Mouse (Mus musculus): ENCODE data around the gene Micu1. TPM values are rescaled to one million over a fixed set of nuclear protein-coding genes. Genes with fewer than 3 reads are reported as not detected.

Gene Micu1
- polyA plus RNA-seq, 1 experiment = not detected

DNA sequence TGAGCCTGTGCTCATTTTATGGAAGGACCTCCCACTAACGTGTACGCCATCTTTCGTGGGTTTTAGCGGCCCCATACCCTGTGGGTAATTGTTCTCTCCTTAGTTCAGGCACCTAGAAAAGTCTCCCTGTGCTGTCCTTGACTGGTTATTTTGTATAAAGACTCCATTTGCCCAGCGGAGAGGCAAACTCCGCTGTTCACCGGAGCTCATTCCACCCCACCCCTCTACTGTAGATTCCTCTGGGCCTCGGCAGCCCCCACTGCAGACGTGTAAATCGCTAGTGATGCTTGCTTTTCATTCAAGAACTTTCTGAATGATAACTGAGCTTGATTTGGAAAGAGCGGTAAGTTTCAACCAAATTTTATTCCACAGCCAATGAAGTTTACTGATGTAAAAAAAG is 53.4 kb downstream of the Micu1 start:
- Histone ChIP-seq H3K4me1 (ENCODE audit: control insufficient read depth, insufficient read depth, low read length) (peaks cover 8% of the 10 kb centered on the region), H3K4me3 (ENCODE audit: insufficient read depth, low read depth, low read length) (no peak overlapping the region), H3K27ac (ENCODE audit: insufficient read depth, low read depth, low read length) (no peak overlapping the region)
- WGBS = 77% methylated on average over 11 of the region's 11 CpGs
- TF ChIP-seq POLR2A (IDR thresholded peaks at IDR 0.05; ENCODE audit: insufficient read depth, low read depth, low read length) (no peak), CTCF (IDR thresholded peaks at IDR 0.05; ENCODE audit: insufficient read depth, low read depth, low read length) (no peak)

- TF ChIP-seq CTCF (IDR thresholded peaks at IDR 0.05; ENCODE audit: insufficient read depth, low read depth, low read length) = no peak
- no peak for TF ChIP-seq POLR2A (IDR thresholded peaks at IDR 0.05; ENCODE audit: insufficient read depth, low read depth, low read length)
- no peak overlapping the region for H3K27ac ChIP-seq (ENCODE audit: insufficient read depth, low read depth, low read length)
- 67% methylated on average over 12 of the region's 12 CpGs for WGBS
- no peak overlapping the region for H3K4me3 ChIP-seq (ENCODE audit: insufficient read depth, low read depth, low read length)
- peaks cover 8% of the 10 kb centered on the region for H3K4me1 ChIP-seq (ENCODE audit: control insufficient read depth, insufficient read depth, low read length)
These were observed 53.8 kb downstream of the Micu1 start for GRCm38 (mm10) chr10:59756090-59756489.

GRCm38 (mm10) chr10:59756570-59756969 is 54.3 kb downstream of the Micu1 start:
- H3K27ac ChIP-seq (ENCODE audit: insufficient read depth, low read depth, low read length) = no peak overlapping the region
- no peak for TF ChIP-seq POLR2A (IDR thresholded peaks at IDR 0.05; ENCODE audit: insufficient read depth, low read depth, low read length)
- TF ChIP-seq CTCF (IDR thresholded peaks at IDR 0.05; ENCODE audit: insufficient read depth, low read depth, low read length) = no peak
- peaks cover 8% of the 10 kb centered on the region for H3K4me1 ChIP-seq (ENCODE audit: control insufficient read depth, insufficient read depth, low read length)
- no peak overlapping the region for H3K4me3 ChIP-seq (ENCODE audit: insufficient read depth, low read depth, low read length)
- WGBS = 80% methylated on average over 8 of the region's 8 CpGs

DNA sequence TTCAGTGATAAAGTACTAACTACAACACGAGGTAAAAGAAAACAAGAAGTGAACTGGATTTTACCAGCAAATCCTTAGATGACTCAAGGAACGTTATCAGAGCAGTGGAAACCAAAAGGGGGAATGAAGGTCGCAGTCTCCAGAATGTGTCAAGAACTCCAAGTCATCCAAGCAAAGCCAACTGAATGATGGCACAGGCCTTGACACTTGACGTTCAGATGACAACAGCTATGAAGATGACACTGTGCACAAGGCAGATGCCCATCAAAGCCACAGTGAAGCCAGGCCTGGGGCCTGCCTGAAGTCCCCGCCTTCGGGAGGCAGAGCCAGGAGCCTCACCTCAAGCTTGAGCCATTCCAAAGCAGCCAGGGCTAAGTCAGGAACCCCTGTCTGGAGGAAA is 62.5 kb downstream of the Micu1 start:
- 98% methylated on average over 6 of the region's 6 CpGs for WGBS
- TF ChIP-seq POLR2A (IDR thresholded peaks at IDR 0.05; ENCODE audit: insufficient read depth, low read depth, low read length) (no peak), CTCF (IDR thresholded peaks at IDR 0.05; ENCODE audit: insufficient read depth, low read depth, low read length) (no peak)

DNA sequence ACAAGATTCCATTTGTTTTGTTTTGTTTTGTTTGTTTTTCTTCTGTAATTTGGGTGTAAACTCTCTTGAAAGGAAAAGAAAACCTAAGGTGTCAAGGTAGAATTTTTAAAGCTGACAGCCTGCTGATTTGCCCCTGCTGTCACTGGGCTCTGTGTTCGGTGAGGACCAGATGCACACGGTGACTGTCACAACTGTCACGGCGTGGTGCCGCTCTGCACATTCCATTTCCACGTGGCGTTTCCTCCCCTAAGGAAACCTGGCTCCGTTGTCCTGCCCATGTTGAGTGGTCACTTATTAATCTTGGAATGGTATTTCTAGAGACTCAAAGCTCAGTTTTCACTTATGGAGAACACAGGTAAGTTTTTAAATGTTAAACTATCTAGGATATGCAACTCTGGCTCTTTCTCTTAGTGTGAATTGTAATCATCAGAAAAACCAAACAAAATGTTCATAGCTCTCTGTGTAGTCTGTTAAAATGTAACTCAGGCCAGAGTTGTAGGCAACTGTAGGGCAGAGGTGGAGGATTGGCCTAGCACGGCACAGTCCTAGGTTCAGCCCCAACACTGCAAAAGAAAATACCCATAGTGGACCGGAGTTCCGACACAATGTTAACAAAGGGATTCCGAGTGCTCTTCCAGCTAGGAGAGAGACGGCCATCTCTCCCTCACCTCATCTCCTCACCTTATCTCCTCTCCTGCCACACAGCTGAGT is 66.2 kb downstream of the Micu1 start:
- H3K4me3 ChIP-seq (ENCODE audit: insufficient read depth, low read depth, low read length) = no peak overlapping the region
- TF ChIP-seq POLR2A (IDR thresholded peaks at IDR 0.05; ENCODE audit: insufficient read depth, low read depth, low read length) (no peak), CTCF (IDR thresholded peaks at IDR 0.05; ENCODE audit: insufficient read depth, low read depth, low read length) (no peak)
- 90% methylated on average over 13 of the region's 13 CpGs for WGBS
- no peak overlapping the region for H3K27ac ChIP-seq (ENCODE audit: insufficient read depth, low read depth, low read length)
- no peaks in the 10 kb centered on the region for H3K4me1 ChIP-seq (ENCODE audit: control insufficient read depth, insufficient read depth, low read length)

More for the DNA sequence above, 62.5 kb downstream of the Micu1 start:
- H3K4me1 ChIP-seq (ENCODE audit: control insufficient read depth, insufficient read depth, low read length) = no peaks in the 10 kb centered on the region
- H3K4me3 ChIP-seq (ENCODE audit: insufficient read depth, low read depth, low read length) = no peak overlapping the region
- no peak overlapping the region for H3K27ac ChIP-seq (ENCODE audit: insufficient read depth, low read depth, low read length)

DNA sequence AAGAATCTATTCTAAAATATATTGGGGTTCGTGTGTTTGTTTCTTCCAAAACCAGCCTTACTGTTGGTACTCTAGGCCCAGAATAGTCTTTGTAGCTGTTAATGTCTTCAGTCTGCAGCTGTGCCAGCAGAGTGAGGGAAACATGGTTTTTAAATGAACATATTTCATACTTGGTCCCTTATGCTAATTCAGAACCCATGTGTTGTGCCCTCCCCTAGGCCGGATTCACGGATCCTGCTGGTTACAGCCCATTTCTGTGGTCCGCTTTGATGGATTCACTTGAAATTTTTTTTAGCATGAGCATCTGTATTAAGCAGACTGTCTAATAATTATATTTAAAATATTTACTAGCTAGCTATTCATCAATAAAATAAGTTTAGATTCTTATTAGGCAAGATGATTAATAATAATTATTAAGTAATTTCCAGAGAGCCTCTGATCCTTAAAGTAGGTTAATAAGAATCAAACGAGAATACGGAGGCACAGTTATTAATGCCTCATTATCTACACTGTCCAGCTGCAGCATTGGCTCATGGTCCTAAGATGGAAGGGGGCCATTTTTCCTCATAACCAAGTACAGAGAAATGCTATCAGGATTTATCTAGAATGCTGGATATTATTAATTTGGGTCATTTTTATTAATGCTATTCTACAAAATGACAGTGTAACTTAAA is 69.2 kb downstream of the Micu1 start:
- TF ChIP-seq POLR2A (IDR thresholded peaks at IDR 0.05; ENCODE audit: insufficient read depth, low read depth, low read length) (no peak), CTCF (IDR thresholded peaks at IDR 0.05; ENCODE audit: insufficient read depth, low read depth, low read length) (no peak)
- 75% methylated on average over 6 of the region's 6 CpGs for WGBS
- H3K27ac ChIP-seq (ENCODE audit: insufficient read depth, low read depth, low read length) = no peak overlapping the region
- no peak overlapping the region for H3K4me3 ChIP-seq (ENCODE audit: insufficient read depth, low read depth, low read length)
- H3K4me1 ChIP-seq (ENCODE audit: control insufficient read depth, insufficient read depth, low read length) = 0 out of 2 replicates have a peak, but pooled peaks cover 3% of the 10 kb centered on the region

DNA sequence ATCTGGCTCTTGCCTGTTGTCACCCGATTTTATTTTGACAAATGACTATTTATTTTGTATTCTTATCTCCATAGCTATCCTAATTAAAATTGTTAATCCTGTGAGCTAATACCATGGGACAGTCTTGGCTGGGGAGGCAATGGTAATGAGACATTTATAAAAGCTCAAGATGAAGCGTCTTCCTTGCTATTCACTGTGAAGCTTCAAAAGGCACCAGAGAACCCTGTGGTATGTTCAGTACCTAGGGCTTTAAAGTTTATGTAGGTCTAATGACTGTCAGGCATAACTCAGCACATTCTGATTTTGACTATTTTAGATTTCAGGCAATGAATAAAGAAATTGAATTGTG is 69.7 kb downstream of the Micu1 start:
- H3K4me3 ChIP-seq (ENCODE audit: insufficient read depth, low read depth, low read length) = no peak overlapping the region
- TF ChIP-seq POLR2A (IDR thresholded peaks at IDR 0.05; ENCODE audit: insufficient read depth, low read depth, low read length) (no peak), CTCF (IDR thresholded peaks at IDR 0.05; ENCODE audit: insufficient read depth, low read depth, low read length) (no peak)
- 0 out of 2 replicates have a peak, but pooled peaks cover 3% of the 10 kb centered on the region for H3K4me1 ChIP-seq (ENCODE audit: control insufficient read depth, insufficient read depth, low read length)
- 65% methylated on average over 2 of the region's 2 CpGs for WGBS
- H3K27ac ChIP-seq (ENCODE audit: insufficient read depth, low read depth, low read length) = no peak overlapping the region

- H3K4me3 ChIP-seq (ENCODE audit: insufficient read depth, low read depth, low read length) = no peak overlapping the region
- H3K4me1 ChIP-seq (ENCODE audit: control insufficient read depth, insufficient read depth, low read length) = 0 out of 2 replicates have a peak, but pooled peaks cover 3% of the 10 kb centered on the region
- 63% methylated on average over 13 of the region's 13 CpGs for WGBS
- TF ChIP-seq CTCF (IDR thresholded peaks at IDR 0.05; ENCODE audit: insufficient read depth, low read depth, low read length) = no peak
- TF ChIP-seq POLR2A (IDR thresholded peaks at IDR 0.05; ENCODE audit: insufficient read depth, low read depth, low read length) = no peak
- H3K27ac ChIP-seq (ENCODE audit: insufficient read depth, low read depth, low read length) = no peak overlapping the region
These were observed 71.3 kb downstream of the Micu1 start for GRCm38 (mm10) chr10:59773441-59774140.

DNA sequence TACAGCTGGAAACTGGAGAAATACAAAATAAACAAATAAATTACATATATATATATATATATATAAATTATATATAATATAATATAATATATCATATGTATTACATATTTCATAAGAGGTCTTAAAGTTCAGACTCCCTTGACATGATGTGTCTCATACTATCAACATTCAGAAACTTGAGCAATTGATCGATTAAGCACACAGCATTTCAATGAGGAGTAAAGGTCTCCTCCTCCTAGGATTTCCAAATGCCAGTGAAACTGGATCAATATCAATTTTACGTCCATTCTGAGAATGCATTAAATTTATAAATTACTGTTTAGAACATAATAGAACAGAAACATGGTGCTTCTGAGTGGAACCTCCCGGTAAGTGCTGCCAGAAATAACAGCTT is 71.9 kb downstream of the Micu1 start:
- no peak overlapping the region for H3K27ac ChIP-seq (ENCODE audit: insufficient read depth, low read depth, low read length)
- 90% methylated on average over 3 of the region's 3 CpGs for WGBS
- TF ChIP-seq CTCF (IDR thresholded peaks at IDR 0.05; ENCODE audit: insufficient read depth, low read depth, low read length) = no peak
- TF ChIP-seq POLR2A (IDR thresholded peaks at IDR 0.05; ENCODE audit: insufficient read depth, low read depth, low read length) = no peak

More for the DNA sequence above, 71.9 kb downstream of the Micu1 start:
- Histone ChIP-seq H3K4me3 (ENCODE audit: insufficient read depth, low read depth, low read length) (no peak overlapping the region), H3K4me1 (ENCODE audit: control insufficient read depth, insufficient read depth, low read length) (0 out of 2 replicates have a peak, but pooled peaks cover 3% of the 10 kb centered on the region)

All from olfactory bulb, adult 2 months (tissue).